Mouse (Mus musculus) G1E (cell line): Measurements from ENCODE around the gene A1cf.

Source experiments
- CTCF ChIP-seq: IDR thresholded peaks from 2 replicates; pipeline ENCODE4 v1.5.1; 2012; ENCODE audit warnings: low read depth, low read length, inconsistent platforms, mixed read lengths
- GATA1 ChIP-seq: IDR thresholded peaks from 2 replicates; pipeline ENCODE4 v1.6.1; 2012; ENCODE audit warnings: borderline replicate concordance, low read length, inconsistent platforms, mixed read lengths
- POLR2AphosphoS5 ChIP-seq: IDR thresholded peaks from 2 replicates; pipeline ENCODE4 v1.6.1; 2012; ENCODE audit warnings: low read depth, low read length, inconsistent platforms; ENCODE audit not compliant: insufficient replicate concordance
- TAL1 ChIP-seq: conservative IDR thresholded peaks from 2 replicates; pipeline ENCODE4 v1.6.1; 2012; ENCODE audit warnings: low read depth, low read length, inconsistent platforms, mixed read lengths

DNA sequence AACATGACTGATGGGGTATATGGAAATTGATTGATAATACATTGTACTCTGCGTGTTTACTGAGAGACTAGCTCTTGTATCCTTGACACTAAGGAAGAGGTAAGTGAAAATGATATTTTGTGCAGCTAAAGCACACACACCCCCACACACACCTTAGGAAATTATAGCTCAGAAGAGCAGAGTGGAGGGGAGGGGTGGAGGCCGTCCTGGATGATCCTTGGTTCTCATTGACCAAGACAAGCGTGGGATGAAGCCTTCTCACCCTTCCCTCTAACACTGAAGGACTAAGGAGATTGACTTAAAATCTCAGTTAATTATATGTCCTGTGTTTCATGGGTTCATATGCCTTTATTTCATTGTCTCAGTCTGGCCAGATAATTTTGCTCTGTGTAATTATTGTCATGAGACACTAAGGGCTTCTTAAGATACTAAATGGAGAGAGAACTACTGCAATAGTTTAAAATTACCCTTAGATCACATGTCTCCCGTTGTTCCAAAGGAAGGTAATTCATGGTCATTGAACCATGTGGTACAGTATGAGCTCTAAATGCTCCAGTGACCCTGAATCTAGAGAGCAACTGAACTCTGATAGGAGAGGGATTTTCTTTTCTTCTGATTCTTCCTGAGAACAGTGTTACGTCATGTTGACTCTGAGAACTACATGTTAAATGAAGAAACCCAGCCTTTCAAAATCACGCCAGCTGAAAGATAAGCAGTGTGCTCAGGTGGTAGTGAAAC is 55.2 kb downstream of the A1cf start:
- TF ChIP-seq CTCF, result no peak
- no peak for TF ChIP-seq POLR2AphosphoS5
- no peak for TF ChIP-seq GATA1
- no peak for TF ChIP-seq TAL1
